Mouse (Mus musculus): ENCODE data around the gene Prkar2a.
A peak's percentile ranks its signal among the peaks of the same experiment; 100 is the strongest.
"Not testable (repeated sequence)": the region's sequence is repeated elsewhere in the genome, so short reads cannot be mapped to it uniquely, and the experiment has no call there.

Gene Prkar2a

DNA sequence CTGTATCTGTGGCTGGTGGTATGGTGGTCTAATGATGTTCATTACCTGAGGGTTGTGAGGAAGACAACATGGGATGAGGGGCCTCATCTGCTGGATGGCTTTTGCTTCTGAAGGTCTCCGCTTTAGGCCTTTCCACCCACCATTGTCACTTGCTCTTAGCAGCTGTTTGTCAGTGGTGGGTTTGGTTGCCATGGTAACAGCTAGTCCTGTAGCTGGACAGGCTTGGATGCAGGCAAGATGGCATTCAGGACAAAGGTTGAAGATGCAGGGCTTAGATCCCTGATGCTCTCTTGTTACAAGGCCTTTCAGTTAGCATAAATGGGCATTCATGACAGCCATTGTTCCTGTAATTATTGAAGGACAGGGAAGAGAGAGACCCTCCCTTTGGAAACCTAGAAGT lies at the start of gene Prkar2a:
Gene Prkar2a (plus strand): TSS at position 209 of the 400 bp plus-strand sequence.
- DNase-seq (ENCODE audit: low spot score in 2 of 2) = no peak

DNA sequence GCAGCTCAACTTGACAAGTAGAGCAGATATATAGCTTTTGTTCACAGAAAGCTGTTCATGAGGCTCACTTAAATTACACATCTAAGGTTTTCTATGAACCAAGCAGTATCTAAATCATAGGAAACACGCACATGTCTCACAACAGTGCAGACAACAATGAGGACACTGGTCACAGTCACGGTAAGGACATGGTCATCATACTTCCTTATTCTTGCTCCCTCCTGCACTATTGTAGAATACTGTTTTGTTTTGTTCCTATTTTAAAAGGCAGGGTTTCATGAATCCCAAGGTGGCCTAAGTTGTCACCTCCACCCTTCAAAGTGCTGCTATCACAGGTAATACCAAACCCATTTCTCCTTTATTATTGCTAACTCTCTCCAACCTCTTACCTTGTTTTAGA lies 49.3 kb upstream of the Prkar2a start:
- DNase-seq (ENCODE audit: low spot score in 2 of 2) = no peak

DNA sequence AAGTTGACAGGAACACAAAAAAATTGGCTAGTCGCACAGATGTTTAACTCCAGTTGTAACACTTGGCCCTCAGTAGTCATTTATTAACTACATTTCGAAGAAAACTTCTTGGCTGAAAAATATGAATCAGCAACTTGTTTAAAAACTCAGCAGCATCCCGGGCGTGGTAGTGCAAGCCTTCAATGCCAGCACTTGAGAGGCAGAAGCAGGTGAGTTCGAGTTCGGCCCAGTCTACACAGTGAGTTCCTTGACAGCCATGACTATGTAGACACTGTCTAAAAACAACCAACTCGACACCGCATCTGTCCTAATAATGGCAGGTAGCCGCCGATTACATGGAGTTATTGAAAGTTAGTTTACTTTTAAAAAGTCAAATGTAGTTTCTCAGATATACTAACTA lies 40.9 kb upstream of the Prkar2a start:
- DNase-seq (ENCODE audit: low spot score in 2 of 2) = peak in 1 of 2 experiments; percentile 44

DNA sequence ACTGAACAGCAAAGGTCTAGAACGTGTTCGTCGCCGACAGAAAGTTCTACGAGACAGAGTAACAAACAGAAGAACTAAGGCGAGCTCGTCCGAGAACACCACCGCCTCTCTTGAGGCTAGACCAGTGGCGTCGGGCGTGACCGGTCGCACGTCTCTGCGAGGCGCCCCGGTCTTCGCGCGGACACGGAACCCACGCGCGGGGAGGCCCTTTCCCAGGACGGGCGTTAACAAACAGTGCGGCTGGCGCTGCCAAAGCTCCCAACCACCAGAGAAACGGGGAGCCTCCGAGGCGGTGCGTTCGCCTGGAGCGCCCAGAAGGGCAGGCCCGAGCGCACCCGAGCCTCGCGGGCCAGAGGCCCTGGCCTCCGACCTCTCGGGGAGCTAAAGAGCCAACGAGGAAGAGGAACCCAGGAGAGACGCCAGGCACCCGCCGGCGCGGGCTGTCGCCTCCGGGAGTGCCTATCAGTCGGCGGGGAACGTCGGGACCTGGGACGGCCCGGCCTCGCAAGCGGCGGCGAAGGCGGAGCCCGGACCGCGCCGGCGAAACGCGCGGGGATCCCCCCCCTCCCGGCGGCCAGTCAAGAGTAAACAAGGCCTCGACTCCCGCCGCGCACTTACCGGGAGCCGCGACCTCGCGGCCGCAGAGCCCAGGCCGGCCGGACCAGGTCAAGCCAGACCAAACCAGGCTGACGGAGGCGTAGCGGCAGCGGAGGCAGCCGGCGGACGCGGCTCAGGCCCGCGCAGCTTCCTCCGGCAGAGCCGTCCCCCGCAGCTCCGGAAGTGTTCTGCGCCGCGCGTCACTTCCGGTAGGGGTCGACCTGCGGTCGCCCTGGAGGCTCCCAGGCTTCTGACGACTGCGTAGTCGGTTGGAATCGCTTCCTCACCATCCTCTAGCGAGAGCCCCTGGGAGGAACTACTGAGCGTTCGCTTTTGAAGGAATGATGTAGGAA lies 40.2 kb upstream of the Prkar2a start, which contains the start of gene Arih2:
Gene Arih2 (minus strand): TSS at position 776 of the 950 bp plus-strand sequence.
- peak; percentile 89 to 92 for DNase-seq (ENCODE audit: low spot score in 2 of 2)

DNA sequence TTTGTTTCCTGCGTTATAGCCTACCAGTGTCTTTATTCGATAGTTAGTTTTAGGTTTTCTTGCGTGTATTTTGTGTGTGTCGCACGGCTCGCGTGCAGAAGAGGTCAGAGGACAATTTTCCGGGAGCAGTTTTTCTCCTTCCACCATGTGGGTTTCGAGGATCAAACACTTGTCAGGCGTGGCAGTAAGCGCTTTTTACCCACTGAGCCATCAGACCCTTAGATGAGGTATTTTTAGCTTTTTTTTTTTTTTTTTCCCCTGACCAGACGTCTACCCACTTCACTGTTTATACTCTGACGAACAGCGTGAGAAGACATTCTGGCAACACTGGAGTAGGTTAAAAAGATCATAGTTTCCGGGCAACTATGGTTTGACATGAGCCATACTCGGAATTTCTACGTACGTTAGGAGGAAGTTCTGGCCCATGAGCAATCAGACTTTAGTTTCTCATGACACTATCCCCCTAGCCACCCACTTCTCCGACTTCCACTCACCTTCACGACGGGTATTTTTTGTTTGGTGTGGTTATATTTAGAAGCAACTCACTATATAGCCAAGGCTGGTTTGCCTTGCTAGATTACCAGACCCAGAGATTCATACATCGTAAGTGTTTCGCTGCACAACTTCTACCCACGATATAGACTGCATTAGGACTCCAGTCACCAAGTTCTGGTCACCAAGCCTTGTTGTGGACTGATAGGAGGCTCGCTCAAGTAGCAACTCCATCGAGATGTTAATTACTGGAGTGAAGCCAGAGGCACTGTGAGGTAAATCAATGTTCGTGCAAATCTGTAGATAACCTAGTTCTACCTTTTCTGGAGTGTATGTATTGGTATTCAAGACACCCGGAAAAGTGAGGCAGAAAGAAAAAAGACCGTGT lies 39.3 kb upstream of the Prkar2a start:
- DNase-seq (ENCODE audit: low spot score in 2 of 2) = no peak

DNA sequence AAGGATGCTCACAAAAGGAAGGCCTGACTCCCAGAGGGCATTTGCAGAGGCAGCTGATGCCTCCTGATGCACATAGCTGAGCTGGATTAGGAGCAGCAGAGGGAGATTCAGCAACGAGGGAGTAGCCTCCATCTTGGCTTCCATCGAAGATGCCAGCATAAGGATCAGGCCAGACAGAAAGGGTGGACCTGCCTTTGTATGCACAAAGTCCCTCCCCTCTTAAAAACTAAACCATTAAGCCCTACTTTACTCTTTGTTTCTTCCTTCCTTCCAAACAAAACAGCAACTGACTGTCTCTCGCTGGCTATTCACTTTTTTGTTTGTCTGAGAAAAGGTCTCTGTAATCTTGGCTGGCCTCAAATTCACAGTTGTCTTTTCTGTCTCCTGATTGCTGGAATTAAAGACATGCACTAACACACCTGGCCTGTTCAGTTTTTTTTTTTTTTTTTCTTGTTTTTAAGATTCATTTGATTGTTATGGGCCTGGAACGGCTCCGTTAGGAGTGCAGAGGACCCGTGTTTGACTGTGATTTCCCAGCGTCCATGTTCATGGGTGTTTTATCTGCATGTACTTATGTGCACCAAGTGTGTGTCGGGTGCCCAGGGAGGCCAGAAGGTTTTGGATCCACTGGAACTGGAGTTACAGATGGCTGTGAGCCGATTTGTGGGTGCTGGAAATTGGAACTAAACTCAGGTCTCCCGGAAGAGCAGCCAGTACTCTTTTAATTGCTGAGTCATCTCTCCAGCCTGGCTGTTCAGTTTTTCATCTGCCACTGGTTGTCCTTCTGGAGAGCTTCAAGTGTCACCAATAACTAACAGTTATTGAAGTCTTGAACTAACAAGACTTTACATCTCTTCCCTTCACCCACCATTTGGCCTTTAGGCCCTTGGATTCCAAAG lies 34.3 kb upstream of the Prkar2a start:
- no peak for DNase-seq (ENCODE audit: low spot score in 2 of 2)

DNA sequence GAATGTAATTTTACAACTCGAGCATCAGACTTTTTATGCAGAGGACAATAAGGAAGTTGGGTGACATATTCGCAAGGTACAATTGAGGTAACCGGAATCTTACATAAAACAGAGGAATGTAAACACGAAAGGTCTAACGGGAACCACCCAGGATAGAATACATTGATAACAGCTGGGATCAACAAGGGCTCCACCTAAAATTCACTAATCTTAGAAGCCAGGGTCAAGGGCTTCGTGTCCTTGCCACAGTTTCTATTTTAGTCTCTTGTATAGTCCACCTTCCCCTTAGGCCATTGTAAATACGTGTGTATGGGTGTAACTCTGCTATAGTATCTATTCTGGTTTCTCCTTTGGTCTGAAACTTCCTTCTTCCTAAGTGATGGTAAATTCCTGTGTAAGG lies 33.2 kb upstream of the Prkar2a start:
- DNase-seq (ENCODE audit: low spot score in 2 of 2) = not testable (repeated sequence)

DNA sequence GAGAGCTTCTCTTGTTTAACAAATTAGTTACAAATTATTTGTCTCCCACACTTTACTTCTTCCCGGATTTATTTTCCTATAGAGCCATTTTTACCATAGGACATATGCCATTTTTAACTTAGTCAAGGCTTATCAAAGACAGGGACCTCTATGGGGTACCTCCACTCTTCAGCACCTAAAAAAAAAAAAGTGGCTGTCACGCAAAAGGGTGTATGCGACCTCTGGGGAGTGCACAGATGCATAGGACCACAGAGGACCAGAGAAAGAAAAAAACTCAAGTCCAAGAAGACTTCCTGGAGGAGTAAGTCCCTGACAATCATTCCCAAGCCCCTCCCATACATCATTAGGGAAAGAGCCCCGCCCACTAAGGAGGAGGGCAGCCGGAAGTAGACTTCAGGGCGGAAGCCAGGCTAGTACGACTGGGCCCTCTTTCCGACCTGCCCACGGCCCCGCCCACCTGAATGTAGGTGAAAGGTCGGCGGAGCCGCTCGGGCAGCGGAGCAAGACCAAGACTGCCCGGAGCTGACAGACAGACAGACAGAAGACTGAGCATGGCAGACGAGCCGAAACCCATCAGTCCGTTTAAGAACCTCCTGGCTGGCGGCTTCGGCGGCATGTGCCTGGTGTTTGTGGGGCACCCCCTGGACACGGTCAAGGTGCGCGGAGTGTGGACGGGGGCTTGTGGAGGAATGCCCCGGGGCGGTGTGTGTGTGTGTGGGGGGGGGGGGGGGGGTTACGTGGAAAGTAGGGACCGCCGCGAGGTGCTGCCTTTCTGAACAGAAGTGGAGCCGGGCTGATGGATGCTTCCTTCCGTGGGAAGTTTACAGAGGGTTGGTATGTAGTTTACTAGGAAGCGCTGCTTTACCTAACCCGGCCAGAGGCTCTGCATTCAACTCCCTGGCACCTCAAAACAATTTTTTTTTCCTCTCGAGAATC lies 27.2 kb upstream of the Prkar2a start, which contains the start of gene Slc25a20:
Gene Slc25a20 (plus strand): TSS at position 412 of the 936 bp plus-strand sequence.
- DNase-seq (ENCODE audit: low spot score in 2 of 2) = peak; percentile 66 to 87

DNA sequence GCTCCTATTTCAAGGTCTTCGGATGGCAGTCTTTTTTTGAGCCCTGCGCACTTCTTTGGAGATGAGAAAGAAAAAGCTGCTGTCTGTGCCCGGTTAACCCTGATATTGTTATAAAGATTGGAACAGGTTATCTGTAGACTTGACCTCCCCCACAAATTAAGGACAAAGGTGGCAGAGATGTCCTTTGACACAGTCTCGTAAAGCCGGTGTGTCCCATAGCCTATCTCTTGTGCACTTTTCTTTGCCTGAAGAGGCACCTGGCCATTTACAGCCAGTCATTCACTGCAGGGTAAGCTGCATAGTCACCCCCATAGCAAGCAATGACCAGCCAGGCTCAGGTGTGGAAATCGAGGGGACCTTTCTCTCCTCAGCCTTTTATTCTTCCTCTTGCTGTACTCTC lies 26.5 kb upstream of the Prkar2a start:
- DNase-seq (ENCODE audit: low spot score in 2 of 2) = no peak

DNA sequence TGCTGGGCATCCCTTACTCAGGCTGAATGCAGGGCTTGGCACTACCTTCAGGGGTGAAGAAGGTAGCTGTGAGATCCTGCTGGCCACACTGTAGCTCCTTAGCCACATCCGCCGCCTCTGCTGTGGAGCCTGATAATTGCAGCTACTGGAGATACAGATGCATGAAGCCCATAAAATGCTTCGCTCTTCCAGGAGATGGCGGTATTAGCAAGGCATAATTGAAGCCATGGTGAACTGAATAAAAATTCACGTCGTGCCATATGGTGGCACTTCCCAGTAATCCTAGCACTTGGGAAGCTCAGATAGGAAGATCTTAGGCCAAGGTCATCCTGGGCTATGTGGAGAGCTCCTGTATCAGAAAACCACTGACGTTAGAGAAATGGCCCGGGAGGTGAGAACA lies 19.2 kb upstream of the Prkar2a start:
- no peak for DNase-seq (ENCODE audit: low spot score in 2 of 2)

DNA sequence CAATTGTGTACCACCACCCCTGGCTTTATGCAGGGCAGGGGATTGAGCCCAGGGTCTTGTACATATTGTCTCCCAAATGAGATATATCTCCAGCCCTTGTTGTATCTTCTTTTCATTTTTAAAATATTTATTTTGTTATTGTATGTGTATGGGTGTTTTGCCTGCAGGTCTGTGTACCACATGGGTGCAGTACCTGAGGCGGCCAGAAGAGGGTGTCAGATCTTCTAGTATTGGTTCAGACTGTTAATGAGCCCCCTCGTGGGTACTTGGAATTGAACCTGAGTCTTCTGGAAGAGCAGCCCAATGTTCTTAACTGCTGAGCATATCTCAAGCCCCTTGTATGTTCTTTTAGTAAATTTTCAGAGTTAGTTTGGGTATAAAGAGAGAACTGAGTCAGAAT lies 16.0 kb upstream of the Prkar2a start:
- peak in 1 of 2 experiments; percentile 65 for DNase-seq (ENCODE audit: low spot score in 2 of 2)

DNA sequence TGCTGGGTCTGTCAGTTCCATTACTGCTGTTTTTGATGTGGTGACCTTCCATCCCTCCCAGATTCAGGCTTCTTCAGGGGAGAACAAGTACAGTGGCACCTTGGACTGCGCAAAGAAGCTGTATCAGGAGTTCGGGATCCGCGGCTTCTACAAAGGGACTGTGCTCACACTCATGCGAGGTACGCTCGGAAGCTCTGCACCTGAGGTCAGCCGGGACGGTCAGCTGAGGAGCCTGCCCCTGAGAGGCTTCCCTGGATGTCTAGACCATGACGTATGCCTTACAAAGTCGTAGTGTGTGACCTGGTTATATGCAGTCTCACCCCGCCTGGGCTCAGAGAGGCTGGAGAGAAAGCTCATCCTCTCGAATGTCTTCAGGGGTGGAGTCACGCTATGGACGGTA lies 9.1 kb upstream of the Prkar2a start:
- DNase-seq (ENCODE audit: low spot score in 2 of 2) = no peak

DNA sequence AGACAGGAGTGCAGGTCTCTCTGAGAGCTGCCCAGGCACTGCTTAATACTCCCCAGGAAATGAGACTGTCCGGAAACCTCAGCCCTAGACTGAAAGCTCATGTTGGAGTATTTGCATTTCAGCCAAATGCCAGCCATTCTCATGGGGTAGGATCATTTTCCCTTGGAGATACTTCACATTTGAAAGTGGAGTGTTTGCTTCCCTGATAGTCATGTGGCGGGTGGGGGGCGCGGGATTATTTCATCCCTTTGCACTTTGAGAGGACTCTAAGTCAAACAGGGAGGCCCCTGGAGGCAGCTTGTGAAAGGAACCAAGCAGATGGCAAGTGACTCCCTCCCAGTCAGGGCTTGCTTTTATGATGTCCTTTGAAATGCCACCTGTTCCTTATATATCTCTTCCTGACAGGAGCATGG lies 2.6 kb upstream of the Prkar2a start:
- DNase-seq (ENCODE audit: low spot score in 2 of 2) = no peak

DNA sequence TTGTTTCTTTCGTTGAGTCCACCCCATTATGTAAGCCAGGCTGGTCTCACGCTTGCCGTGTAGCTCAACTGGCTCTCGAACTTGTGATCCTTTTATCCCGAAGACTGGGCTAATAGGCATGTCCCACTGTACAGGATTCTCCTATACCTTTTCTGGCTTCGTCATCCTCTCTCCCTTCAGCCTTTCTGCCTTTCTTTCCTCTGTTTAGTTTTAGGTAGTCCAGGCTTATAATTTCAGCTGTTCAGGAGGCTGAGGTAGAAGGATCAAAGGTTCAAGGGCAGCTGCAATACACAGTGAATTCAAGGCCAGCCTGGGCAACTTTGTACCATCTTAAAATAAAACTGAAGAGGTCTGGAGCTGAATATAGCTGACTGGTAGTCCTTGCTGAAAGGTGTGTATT lies 1.9 kb upstream of the Prkar2a start:
- DNase-seq (ENCODE audit: low spot score in 2 of 2) = no peak

DNA sequence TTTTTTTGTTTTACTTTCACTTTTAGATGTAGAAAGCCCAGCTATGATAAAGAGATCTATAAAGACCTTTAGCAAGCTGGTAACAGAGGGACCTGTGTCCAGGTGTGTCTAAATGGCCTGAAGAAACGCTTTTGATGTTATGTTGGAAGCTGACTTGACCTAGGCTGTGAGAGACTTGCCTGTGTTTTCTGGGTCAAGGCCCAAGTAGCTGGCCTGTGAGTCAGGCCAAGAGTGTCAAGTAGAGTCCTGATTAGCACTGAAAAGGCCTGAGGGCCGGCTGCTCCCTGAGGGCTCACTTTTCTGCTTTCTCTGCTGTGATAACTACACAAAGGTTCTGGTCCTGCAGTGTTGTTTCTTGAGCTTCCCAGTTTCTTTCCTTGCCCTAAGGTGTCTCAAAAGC lies 1.4 kb upstream of the Prkar2a start:
- no peak for DNase-seq (ENCODE audit: low spot score in 2 of 2)

DNA sequence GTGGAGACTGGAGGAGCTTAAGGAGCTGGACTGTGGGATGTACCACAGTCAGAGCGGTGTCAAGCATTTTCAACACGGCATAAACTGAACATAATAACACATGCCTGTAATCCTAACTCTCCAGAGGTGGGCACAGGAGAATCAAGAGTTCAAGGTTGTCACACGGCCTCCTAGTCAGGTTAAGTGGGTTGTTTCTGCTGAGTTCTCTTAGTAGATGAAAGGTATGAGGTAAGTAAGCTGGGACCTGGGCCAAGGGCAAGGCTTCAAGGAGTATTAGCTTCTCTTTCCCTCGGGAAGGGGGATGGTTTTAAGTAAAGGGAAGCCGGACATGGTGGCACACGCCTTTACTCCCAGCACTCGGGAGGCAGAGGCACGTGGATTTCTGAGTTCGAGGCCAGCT lies 663 bp upstream of the Prkar2a start:
- DNase-seq (ENCODE audit: low spot score in 2 of 2) = no peak

DNA sequence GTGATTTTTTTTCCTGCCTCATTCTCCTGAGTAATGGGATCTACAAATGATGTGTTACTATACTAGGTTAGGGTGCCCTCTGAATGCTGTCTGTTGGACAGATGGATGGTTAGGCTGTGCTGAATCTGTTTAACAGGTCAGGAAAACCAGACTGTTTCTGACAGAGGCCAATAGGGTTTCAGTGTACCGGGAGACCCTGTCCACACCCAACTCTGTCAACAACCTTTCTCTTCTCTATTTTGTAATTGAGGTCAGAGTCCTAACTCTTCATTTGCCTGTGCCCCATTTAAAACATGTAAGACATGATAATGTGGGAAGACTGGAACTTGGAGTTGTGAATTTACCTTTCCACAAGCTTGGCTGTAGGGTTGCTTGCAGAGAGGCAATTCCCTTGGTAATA lies 879 bp downstream of the Prkar2a start:
- no peak for DNase-seq (ENCODE audit: low spot score in 2 of 2)

DNA sequence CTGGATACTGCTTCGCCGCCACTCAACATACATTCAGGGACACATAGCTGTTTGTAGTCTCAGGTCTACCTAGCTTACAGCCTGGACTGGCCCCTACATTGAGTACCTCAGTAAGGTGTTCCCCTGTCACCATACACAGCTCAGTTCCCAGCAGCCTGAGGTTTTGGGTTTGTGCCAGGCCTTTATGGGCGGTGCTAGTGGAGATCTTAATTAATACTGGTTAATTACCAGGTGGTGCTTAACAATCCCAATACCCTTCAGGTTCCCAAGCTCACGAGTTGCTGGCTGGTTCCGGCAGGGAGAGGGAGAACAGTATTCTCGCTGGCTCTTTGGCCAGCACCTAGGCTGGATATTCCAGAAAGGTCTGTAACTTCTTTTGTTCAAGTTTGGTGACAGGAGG lies 1.8 kb downstream of the Prkar2a start:
- DNase-seq (ENCODE audit: low spot score in 2 of 2) = no peak

DNA sequence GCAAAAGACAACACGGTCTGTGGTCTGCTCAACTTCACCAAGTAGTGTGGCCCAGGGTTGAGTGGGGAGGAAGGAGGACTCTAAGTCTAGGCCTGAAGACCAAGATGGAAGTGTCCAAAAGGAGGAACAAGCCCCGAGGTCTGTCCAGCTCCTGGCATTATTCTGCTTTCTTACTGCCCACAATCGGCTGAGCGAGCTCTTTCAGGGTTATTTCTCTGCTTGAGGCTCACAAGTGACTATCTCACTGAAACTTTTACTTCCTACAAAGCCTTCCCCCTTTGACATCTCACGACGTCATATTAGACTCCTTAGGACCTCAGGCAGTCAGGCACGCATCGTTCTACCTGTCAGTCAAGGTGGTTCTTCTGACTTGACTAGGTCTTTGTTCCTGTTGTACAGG lies 2.3 kb downstream of the Prkar2a start:
- DNase-seq (ENCODE audit: low spot score in 2 of 2) = no peak

DNA sequence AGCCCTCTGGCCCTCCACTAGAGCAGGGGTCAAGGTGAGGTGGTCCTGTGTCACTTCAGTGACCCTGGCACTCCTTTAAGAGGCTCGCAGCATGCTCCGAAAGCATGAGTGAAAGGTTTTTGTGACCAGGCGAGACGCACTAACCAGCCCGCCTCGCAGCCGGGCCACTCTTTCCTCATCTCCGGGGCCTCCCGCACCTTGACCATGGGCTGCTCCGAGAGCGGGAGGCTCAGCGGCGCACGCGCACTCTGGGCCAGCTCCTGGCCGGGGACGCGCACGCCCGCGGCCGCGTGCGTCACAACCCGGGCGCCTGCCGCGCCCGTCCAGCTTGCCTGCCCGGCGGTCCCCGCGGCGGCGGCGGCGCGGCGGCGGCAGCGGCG lies 2.7 kb downstream of the Prkar2a start:
- peak; percentile 62 to 85 for DNase-seq (ENCODE audit: low spot score in 2 of 2)
